Comparison of ENCODE assay signal across 8 mouse cellular contexts in the genomic region with DNA sequence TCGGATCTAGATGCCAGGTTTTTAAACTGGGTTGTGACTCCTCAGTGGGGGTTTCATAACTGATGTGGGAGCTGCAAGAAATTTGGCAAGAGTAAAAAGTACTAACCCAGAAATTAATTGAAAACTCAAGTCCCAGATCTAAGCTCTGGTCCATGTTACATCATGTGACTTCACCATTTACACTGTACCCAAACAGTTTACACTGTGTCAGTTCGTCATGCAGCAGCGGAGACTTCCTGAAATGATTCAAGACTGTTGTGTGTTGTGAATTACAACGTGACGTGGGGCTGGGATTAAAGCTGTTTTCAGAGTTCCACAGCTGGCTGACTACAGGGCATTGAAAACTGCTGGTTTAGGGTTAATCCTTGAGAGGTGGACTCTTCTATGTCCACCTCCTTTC. TPM values are rescaled to one million over a fixed set of nuclear protein-coding genes. Genes with fewer than 3 reads are reported as not detected.
A peak's percentile ranks its signal among the peaks of the same experiment; 100 is the strongest.
DNase-seq lines count a peak whose midpoint lies in the region; ATAC-seq and TF ChIP-seq lines count a peak whose summit lies in the region.

No protein-coding gene starts in this region.

- H3K4me1 ChIP-seq in E14TG2a.4 (replicated peaks; ENCODE audit: low read depth, low read length), result peaks cover 48% of the 10 kb centered on the region

- H3K36me3 ChIP-seq in E14TG2a.4 (ENCODE audit: insufficient read depth, low read length), result peaks cover 84% of the 10 kb centered on the region

- TF ChIP-seq CTCF in gastrocnemius, adult 2 months (IDR thresholded peaks at IDR 0.05), result no peak
- no peak for TF ChIP-seq CTCF in E14TG2a.4 (conservative IDR thresholded peaks at IDR 0.05; ENCODE audit: low read length)

- ATAC-seq in granulocyte monocyte progenitor cell, adult 5-6 weeks (replicated peaks; ENCODE audit: poor library complexity, severe bottlenecking), result peak; percentile 58
- peak; percentile 31 for ATAC-seq in megakaryocyte, adult 5-6 weeks (ENCODE audit: poor library complexity, severe bottlenecking)
- no peak for ATAC-seq in erythroid progenitor cell, adult 5-6 weeks (replicated peaks; ENCODE audit: low FRiP score, poor library complexity, severe bottlenecking)

- no peaks in the 10 kb centered on the region for H3K9me3 ChIP-seq in E14TG2a.4 (ENCODE audit: low read length)

- H3K4me3 ChIP-seq in gastrocnemius, adult 2 months, result peak overlapping the region; percentile 98
- H3K4me3 ChIP-seq in E14TG2a.4 (replicated peaks; ENCODE audit: low read length), result peak overlapping the region; percentile 95

- no peak for DNase-seq in gastrocnemius, adult 2 months
- DNase-seq in gastrocnemius, postnatal 4 days (ENCODE audit: low spot score in 2 of 2), result no peak
- no peak for DNase-seq in adrenal gland, postnatal 25 days
- no peak for DNase-seq in kidney, adult 8-10 months

- peak overlapping the region; percentile 94; the same call in 1 of the 2 replicates for H3K27ac ChIP-seq in gastrocnemius, adult 2 months

- intact Hi-C loops in gastrocnemius, adult 2 months (cut with DNase I), result loop anchor here (5.0 to 10.0 kb wide), 3 partner anchors 70 to 178 kb away; partner anchors contain the start of genes Dennd2c, Sike1 and Trim33

- H3K27me3 ChIP-seq in E14TG2a.4 (ENCODE audit: insufficient read depth, low read length), result no peaks in the 10 kb centered on the region

RNA-seq across cellular contexts. Expression of gene Bcas2, which starts 1.2 kb away (rescaled TPM):
- 10 to 100 TPM; 41.3 to 51.7 TPM for total RNA-seq in gastrocnemius, adult 2 months (2021)
- 10 to 100 TPM; 57.9 to 60.7 TPM for total RNA-seq in gastrocnemius, postnatal 4 days (2021)
- total RNA-seq in granulocyte monocyte progenitor cell, adult 5-6 weeks (2014; fragmentation: Nextera tagmentation), result 89.9 and 107 TPM in 2 replicates
- 136 and 172 TPM in 2 replicates for total RNA-seq in granulocyte monocyte progenitor cell, adult 5-6 weeks (2017)
- 83.8 and 85.1 TPM in 2 replicates for total RNA-seq in megakaryocyte, adult 5-6 weeks (2015)
- total RNA-seq in megakaryocyte, adult 5-6 weeks (2017), result 100 and 117 TPM in 2 replicates
- total RNA-seq in erythroid progenitor cell, adult 5-6 weeks (2015; ENCODE audit: low replicate concordance), result 125 and 145 TPM in 2 replicates
- total RNA-seq in erythroid progenitor cell, adult 5-6 weeks (2017; ENCODE audit: low replicate concordance), result 108 and 197 TPM in 2 replicates
- total RNA-seq in adrenal gland, postnatal 25 days (2021), result 37.7 and 60.3 TPM in 2 replicates
